Mouse (Mus musculus) lung, embryonic 16.5 days (tissue): ENCODE measurements around the gene Mgll. TPM values are rescaled to one million over a fixed set of nuclear protein-coding genes. Genes with fewer than 3 reads are reported as not detected.

Source experiments
- ATAC-seq: fragments of 200-750 bp; cut with Nextera tagmentation; 2 replicates; pipeline ENCODE4 v1.8.0; 2017; ENCODE audit warnings: low read depth, mild to moderate bottlenecking, moderate library complexity
- H3K27ac ChIP-seq: fragments of 300-500 bp; sonication (generic); 2 replicates; pipeline ENCODE4 v1.5.1; 2014; ENCODE audit warnings: mild to moderate bottlenecking, control low read depth, low read length
- H3K27me3 ChIP-seq: fragments of 300-500 bp; sonication (generic); 2 replicates; pipeline ENCODE4 v1.6.1; 2014; ENCODE audit warnings: low read depth, low read length, mixed read lengths; ENCODE audit not compliant: control insufficient read depth, insufficient read depth
- H3K36me3 ChIP-seq: fragments of 300-500 bp; sonication (generic); 2 replicates; pipeline ENCODE4 v1.6.1; 2014; ENCODE audit warnings: low read length; ENCODE audit not compliant: control insufficient read depth, insufficient read depth
- H3K4me1 ChIP-seq: fragments of 300-500 bp; sonication (generic); replicated peaks from 2 replicates; pipeline ENCODE4 v1.6.1; 2014; ENCODE audit warnings: low read length, mixed read lengths; ENCODE audit not compliant: control insufficient read depth, insufficient read depth
- H3K4me2 ChIP-seq: fragments of 300-500 bp; sonication (generic); 2 replicates; pipeline ENCODE4 v1.6.1; 2014; ENCODE audit warnings: low read depth, low read length, control low read depth
- H3K4me3 ChIP-seq: fragments of 300-500 bp; sonication (generic); 2 replicates; pipeline ENCODE4 v1.5.1; 2014; ENCODE audit warnings: mild to moderate bottlenecking, low read length, control low read depth
- H3K9ac ChIP-seq: fragments of 300-500 bp; sonication (generic); 2 replicates; pipeline ENCODE4 v1.6.1; 2014; ENCODE audit warnings: low read length, control low read depth
- H3K9me3 ChIP-seq: fragments of 300-500 bp; sonication (generic); 2 replicates; pipeline ENCODE4 v1.6.1; 2016; ENCODE audit warnings: low read length; ENCODE audit not compliant: control insufficient read depth
- WGBS: fragments of 180-500 bp; shearing (Covaris S2); extraction: QIAGEN DNeasy Blood & Tissue Kit; methylation state at CpG from one replicate; pipeline ENCODE4 v1.1.7; 2014; 5-methylcytosine and 5-hydroxymethylcytosine counted together
- polyA plus RNA-seq: library from polyadenylated mRNA; unstranded; fragments of >200 nt; fragmentation: Nextera tagmentation; extraction: Ambion mirVana; gene quantifications from 2 replicates; pipeline ENCODE4 v1.2.1, GENCODE M21; 2015

Gene Mgll
- polyA plus RNA-seq, 1 experiment from 2014 or later: 73.2 TPM

DNA sequence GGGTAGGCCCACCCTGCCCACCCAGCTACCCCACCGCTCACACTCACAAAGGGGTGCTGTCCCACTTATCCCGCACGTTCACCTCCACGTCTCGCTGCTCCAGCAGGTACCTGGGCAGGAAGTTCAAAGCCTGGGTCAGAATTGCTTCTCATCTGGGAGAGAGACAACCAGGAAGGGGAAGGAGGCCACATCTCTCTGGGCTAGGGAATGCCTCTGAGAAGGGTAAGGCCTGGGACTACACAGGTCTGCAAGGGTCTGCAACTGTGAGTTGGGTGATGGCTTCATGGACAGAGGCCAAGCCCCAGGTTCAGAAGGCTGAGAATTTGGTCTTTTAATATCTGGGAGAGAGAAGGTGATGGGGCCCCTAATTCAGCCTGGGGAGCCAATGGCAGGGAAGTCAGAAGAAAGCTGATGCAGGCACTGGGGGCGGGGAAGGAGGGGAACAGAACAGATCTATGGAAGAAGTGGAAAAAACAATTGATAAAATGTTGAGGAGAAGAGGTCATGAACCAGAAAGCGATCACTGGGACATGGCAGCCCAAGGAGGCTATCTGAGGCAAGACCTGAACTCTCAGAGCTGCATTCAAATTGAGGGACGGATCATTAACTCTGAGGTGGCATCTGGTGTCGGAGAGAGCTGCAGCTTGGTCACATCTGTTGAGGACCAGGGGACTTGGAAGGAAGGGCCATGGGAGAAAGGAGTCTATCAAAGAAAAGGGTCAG lies 116.7 kb downstream of the Mgll start:
- WGBS: 48% methylated on average over 9 of the region's 9 CpGs
- Histone ChIP-seq H3K4me1 (peaks cover 18% of the 10 kb centered on the region), H3K9me3 (no peaks in the 10 kb centered on the region), H3K4me3 (peak overlapping the region; percentile 95), H3K4me2 (peak overlapping the region; percentile 82), H3K36me3 (peaks cover 16% of the 10 kb centered on the region), H3K9ac (peak overlapping the region; percentile 94), H3K27ac (peak overlapping the region; percentile 92), H3K27me3 (no peaks in the 10 kb centered on the region)
- no peak for ATAC-seq

DNA sequence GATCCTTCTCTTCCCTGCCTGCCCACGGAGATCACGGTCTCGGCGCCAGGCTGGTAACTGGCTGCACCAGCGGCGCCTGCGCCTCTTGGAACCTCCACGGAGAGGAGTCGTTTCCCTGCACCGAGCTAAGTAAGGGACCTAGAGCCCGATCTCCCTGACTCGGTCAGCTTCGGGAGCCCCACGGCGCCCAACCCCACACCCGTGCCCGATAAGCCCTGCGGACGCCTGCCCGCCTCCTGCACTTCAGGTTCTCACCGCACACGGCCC lies 117.2 kb downstream of the Mgll start:
- ATAC-seq: no peak
- H3K4me2 ChIP-seq: peak overlapping the region; percentile 82
- H3K4me1 ChIP-seq: peaks cover 18% of the 10 kb centered on the region
- H3K9me3 ChIP-seq: no peaks in the 10 kb centered on the region
- H3K27ac ChIP-seq: peak overlapping the region; percentile 92
- H3K4me3 ChIP-seq: peak overlapping the region; percentile 95
- H3K27me3 ChIP-seq: no peaks in the 10 kb centered on the region
- peak overlapping the region; percentile 94 for H3K9ac ChIP-seq
- peaks cover 16% of the 10 kb centered on the region for H3K36me3 ChIP-seq
- WGBS: under 1% methylated on average over 22 of the region's 22 CpGs

DNA sequence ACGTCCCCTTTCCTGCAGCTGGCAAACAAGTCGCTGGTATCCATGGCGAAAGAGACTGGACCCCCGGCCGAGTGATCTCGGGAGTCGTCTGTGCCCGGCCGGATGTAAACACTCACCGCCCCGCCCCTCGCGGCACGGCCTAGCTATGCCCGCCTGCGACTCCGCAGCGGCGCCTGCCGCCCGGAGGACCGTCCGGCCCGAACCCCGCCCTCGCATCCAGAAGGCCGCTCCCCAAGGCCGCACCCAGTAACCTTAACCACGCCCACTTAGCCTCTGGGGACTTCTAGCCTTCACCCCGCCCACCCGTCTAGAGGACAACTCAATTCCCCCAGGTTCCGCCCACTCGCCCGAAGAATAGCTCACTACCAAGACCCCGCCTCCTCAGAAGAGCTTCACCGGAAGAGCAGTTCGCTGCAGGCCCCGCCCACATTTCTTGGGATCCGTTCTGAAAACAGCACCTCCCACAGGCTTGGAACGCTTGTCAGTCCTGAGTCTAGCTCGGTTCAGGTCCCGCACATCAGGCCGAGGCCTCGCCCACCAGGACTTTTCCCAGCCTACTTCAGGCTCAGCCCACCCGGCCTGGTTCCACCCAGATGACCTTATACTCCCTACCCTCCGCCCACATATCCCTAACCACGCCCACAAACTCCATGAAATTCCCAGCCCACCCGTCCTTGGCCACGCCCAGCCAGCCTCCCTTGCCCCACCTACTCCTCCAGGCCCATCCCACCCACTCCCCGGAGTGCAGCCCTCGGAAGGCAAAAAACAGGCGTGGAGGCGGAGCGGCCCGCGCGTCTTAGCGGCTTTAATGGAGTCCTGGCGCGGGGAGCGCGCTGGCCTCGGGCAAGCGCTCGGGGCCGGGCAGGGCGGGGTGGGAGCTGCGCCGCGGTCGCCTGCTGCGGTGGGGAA lies 117.8 kb downstream of the Mgll start, which contains the start of gene Abtb1:
Abtb1 (minus strand) TSS at position 204 of the 909 bp plus-strand sequence.
- H3K27ac ChIP-seq: peak within 1 kb of the TSS; percentile 92
- H3K27me3 ChIP-seq: no peaks in the 10 kb centered on the region
- H3K36me3 ChIP-seq: peaks cover 16% of the 10 kb centered on the region
- H3K4me1 ChIP-seq: peaks cover 14% of the 10 kb centered on the region
- peak within 1 kb of the TSS; percentile 82 for H3K4me2 ChIP-seq
- peak within 1 kb of the TSS; percentile 95 for H3K4me3 ChIP-seq
- ATAC-seq: peak; percentile 97
- peak within 1 kb of the TSS; percentile 94 for H3K9ac ChIP-seq
- no peaks in the 10 kb centered on the region for H3K9me3 ChIP-seq
- under 1% methylated on average over 71 of the region's 72 CpGs for WGBS

DNA sequence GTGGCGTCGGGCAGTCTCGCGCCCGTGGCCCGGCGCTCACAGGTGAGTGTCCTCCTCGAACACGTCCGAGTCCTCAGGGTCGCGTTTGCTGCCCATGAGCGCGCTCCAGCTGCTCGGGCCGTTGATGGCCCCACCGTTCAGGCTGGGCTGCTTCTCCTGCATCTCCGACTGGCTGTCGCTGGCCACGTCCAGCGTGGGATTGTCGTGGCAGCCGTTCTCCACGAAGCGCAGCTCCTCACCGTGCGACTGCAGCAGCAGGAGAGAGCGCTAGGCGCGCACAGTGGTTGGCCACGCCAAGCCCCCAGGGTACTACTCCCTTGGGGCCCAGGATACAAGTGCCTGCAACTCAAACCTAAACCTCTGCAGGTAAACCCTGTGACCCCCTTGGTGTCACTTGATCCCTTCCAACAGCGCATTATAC lies 118.5 kb downstream of the Mgll start:
- under 1% methylated on average over 30 of the region's 32 CpGs for WGBS
- no peaks in the 10 kb centered on the region for H3K27me3 ChIP-seq
- H3K27ac ChIP-seq: peak overlapping the region; percentile 92
- H3K36me3 ChIP-seq: peaks cover 13% of the 10 kb centered on the region
- no peaks in the 10 kb centered on the region for H3K9me3 ChIP-seq
- peak overlapping the region; percentile 88 for H3K9ac ChIP-seq
- H3K4me3 ChIP-seq: peak overlapping the region; percentile 95
- ATAC-seq: peak; percentile 0
- peak overlapping the region; percentile 82 for H3K4me2 ChIP-seq
- peaks cover 14% of the 10 kb centered on the region for H3K4me1 ChIP-seq

DNA sequence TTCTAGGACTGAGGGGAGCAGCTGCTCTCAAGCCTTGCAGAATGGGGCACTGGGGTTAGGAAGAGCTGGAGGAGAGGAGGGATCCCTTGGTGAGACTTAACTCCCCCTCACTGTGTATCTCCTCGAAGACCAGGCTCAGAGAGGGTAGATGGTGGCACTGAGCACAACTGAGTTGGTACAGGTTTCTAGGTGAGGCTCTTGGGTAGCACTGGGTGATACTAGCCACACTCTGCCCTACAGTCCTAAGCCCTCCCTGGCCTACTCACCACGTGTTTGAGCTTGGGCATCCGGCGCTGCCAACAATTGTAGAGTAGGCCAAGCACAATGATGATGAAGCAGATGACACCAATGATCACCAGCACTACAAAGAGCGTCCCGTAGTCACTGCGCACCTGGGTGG lies 119.0 kb downstream of the Mgll start:
- Histone ChIP-seq H3K4me1 (peaks cover 14% of the 10 kb centered on the region), H3K4me2 (peak overlapping the region; percentile 82), H3K36me3 (peaks cover 8% of the 10 kb centered on the region), H3K27me3 (no peaks in the 10 kb centered on the region), H3K4me3 (peak overlapping the region; percentile 95), H3K9ac (peak overlapping the region; percentile 88), H3K27ac (no peak overlapping the region), H3K9me3 (no peaks in the 10 kb centered on the region)
- WGBS: 71% methylated on average over 7 of the region's 7 CpGs
- no peak for ATAC-seq

DNA sequence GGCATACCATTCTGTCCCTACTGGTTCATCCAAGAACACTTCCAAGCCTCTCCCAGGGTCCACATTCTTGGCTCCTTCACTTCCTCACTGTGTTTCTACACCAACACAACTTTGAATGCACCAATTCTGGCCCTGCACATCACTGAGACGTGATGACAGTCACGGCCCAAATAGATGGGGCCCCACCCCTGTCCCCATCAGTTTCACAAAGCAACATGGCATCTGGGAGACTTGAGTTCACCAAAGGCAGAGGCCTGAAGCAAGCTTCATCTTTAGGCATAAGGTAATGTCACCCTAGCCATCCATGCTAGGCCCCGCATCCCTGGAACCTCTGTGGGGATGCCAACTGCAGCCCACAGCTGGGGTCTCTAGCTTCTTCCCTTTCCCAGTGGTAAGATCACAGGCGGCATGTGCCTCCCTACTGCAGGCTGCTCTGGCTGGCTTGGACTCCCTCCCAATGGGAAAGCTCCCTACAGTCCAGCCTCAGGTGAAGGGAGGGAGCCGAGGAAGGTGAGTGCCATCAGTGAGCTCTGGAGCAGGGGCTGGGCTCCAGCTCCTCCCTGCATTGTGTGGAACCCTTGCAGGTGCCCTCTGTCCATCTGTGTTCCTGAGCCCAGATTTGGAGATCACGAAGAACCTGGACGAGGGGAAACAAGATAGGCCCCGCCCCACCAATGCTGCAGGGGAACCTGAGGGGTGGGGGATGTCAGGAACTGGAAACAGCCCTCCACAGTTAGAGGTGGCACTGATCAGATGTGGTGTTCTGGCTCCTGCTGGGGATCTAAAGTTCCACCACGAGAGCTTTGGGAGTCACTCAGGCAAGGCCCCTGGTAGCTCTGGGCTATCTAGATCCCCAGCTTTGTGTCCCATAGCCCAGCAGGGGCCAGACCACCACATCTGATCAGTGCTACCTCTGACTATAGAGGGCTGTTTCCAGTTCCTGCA lies 119.8 kb downstream of the Mgll start:
- Histone ChIP-seq H3K27me3 (no peaks in the 10 kb centered on the region), H3K4me2 (no peak overlapping the region), H3K9ac (no peak overlapping the region), H3K9me3 (no peaks in the 10 kb centered on the region), H3K27ac (no peak overlapping the region), H3K36me3 (peaks cover under 1% of the 10 kb centered on the region), H3K4me1 (peaks cover 14% of the 10 kb centered on the region), H3K4me3 (no peak overlapping the region)
- no peak for ATAC-seq
- 79% methylated on average over 9 of the region's 9 CpGs for WGBS

DNA sequence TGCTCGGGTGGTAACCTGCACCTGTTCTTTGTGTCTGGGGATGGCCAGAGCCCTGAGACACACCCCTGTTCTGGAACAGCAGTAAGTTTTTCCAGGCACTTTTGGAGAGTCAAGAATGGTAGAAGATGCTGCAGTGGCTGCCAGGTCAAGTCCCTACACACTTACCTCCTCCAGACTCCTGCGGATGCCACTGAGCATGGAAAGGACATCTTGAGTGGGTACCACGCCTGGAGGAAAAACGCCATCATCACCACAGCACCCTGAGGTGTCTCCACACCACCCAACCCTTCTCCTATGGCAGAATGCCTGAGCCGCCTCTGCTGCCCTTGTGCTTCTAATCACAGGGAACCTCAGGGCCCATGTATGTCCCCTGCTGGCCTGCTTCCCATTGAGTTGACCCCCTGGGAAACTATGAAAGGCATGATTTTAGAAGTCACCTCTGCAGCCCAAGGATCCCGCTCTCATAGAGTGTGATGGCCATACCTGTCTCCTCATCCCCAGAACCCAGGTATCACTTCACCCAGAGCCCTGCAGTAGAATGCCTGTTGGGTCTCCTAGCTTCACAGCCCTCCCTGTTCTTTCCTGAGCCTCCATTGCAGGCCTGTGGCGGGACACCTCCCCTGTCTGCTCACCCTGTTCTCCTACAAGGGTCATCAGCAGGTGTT lies 120.8 kb downstream of the Mgll start:
- WGBS: 85% methylated on average over 7 of the region's 7 CpGs
- Histone ChIP-seq H3K4me2 (no peak overlapping the region), H3K27me3 (no peaks in the 10 kb centered on the region), H3K4me3 (no peak overlapping the region), H3K27ac (no peak overlapping the region), H3K4me1 (peaks cover 14% of the 10 kb centered on the region), H3K36me3 (no peaks in the 10 kb centered on the region), H3K9ac (no peak overlapping the region), H3K9me3 (no peaks in the 10 kb centered on the region)
- ATAC-seq: no peak

DNA sequence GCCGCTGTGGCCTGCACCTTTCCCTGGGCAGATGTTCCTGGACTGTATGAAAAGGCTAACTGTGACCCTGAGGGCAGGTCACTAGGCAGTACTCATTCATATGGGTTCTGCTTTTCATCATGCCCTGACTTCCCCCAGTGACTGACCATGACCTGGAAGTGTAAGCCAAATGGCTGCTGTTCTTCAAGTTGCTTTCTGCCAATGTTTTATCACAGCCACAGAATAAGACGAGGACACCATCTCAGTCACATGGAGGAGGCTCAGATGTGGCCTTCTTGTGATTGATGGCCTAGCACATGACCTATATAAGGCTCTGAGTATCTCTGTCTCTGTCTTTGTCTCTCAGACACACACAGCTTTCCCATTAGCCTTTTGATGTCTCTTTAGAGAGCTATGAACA lies 123.4 kb downstream of the Mgll start:
- no peak for ATAC-seq
- no peaks in the 10 kb centered on the region for H3K27me3 ChIP-seq
- H3K27ac ChIP-seq: no peak overlapping the region
- 63% methylated on average over 2 of the region's 2 CpGs for WGBS
- no peaks in the 10 kb centered on the region for H3K36me3 ChIP-seq
- H3K4me3 ChIP-seq: no peak overlapping the region
- H3K4me1 ChIP-seq: peaks cover 5% of the 10 kb centered on the region; the same call in 1 of the 2 replicates
- H3K9me3 ChIP-seq: no peaks in the 10 kb centered on the region
- H3K9ac ChIP-seq: no peak overlapping the region
- no peak overlapping the region for H3K4me2 ChIP-seq
